Mouse (Mus musculus) megakaryocyte-erythroid progenitor cell, adult 5-6 weeks (primary cell): ENCODE measurements at regions not wholly inside any gene's neighbourhood (a gene's known extent, or its start where the extent isn't known, plus 50 kb on each side); places are given as distances from the start of the nearest gene placed in this dataset.

Source experiments
- ATAC-seq: replicated peaks from 2 replicates; pipeline ENCODE4 v1.8.0; 2016; ENCODE audit warnings: mild to moderate bottlenecking, inconsistent platforms; ENCODE audit not compliant: severe bottlenecking, poor library complexity, low FRiP score, low TSS enrichment

- ATAC-seq = no peak
Measured at GRCm38 (mm10) chr5:74891541-74891940, 153.0 kb downstream of the Chic2 start.

- ATAC-seq = no peak
Measured at GRCm38 (mm10) chr5:74888934-74889333, 155.6 kb downstream of the Chic2 start.

DNA sequence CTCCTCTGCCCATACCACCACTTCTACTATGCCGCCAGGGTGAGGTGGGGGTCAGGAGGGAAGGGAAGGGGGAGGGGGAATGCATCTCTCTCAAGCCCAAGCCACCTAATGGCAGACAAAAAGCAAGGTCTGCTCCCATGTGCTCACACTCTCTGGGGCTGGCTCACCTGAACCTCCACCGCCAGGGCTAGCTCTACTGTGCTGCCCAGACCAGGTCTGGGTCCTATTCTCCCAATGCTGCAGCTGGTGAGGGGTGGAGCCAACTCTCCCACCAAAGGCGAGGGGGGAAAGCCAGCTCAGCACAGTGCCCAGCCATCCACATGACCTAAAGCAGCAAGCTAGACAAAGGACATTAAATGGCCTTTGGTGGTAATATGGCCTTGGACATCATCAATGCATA, 158.6 kb downstream of the Chic2 start:
- no peak for ATAC-seq

- no peak for ATAC-seq
Measured at GRCm38 (mm10) chr5:74882563-74882962, 162.0 kb downstream of the Chic2 start.

DNA sequence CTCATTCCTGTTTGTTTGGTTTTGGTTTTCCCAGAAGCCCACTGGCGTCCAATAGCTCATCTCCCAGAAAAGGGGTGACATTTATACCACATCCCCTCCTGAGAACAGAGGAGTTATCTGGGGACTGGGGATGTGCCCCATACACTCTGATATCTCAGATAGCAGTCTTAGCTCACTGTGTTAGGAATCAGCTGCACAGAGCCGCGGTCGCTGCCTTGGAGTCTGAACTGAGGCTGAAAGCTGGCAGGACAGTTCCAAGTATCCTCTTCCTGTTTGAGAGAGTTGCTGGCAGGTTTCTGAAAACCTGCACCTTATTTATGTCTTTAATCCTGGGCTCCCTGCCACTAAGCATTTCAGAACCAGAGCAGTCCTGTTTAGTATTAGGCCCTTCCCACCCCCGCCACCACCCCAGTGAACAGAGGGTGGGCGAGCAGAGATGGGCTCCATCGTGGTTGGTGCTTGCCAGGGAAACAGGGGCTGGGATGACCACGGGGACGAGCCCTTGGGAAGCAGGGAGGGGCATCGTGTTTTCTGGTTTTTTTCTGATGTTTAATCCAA, 163.8 kb downstream of the Chic2 start:
- no peak for ATAC-seq

- ATAC-seq = no peak
Measured at GRCm38 (mm10) chr5:74880048-74880437, 164.5 kb downstream of the Chic2 start.

- no peak for ATAC-seq
Measured at GRCm38 (mm10) chr5:74879098-74880047, 165.2 kb downstream of the Chic2 start.

DNA sequence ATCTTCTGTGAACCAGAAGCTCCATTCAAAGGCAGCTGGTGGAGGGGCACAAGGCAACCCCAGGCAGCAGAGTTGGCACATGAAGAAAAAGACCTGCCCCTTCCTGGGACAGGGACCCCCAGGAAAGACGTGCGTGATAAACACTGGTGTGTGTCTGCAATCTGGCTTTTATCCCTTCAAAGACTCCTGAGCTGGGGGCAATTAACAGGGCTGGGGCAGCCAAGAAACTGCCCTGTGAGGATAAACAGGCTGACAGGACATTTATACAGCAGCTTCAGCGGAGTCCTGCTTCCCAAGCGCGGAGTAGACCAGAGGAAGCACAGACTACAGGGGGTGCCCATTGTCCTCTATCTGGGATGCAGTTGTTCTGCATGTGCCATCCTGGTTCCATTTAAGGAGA, 167.0 kb downstream of the Chic2 start:
- ATAC-seq = no peak

DNA sequence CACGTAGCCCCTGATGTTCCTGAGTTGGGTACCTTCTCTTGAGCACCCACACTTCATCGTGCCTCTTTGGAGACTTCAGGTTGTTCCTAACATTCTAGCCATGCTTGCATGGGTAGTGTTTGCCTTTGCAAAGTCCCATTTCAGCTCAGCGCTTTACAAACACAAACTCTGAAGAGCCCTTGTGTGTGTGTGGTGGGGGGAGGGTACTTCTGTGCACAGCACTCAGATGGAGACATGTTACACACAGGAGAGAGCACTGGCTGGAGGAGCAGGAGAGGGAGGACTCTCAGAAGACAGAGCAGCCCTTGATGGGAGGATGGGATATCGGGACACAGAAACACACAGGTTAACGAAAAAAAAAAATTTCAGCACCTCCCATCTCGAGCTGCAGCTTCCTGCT, 167.4 kb downstream of the Chic2 start:
- no peak for ATAC-seq

DNA sequence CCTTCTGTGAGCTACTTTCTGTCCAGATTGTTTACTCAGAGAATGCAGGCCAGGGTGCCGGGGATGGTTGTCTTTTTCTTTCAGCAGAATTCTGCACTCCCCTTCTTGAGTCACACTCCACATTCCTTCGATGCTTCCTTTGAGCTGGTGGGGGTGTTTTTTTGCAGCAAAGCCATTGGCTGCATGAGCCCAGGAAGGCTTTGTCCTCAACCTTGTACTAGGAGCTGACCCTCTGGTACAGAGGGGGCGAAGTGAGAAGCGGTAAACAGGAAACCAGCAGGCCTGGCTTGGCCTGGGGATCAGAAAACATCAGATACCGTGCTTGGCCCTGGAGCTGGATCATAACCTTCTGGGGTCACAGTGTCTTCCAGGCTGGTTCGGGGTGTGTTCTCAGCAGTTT, 169.9 kb downstream of the Chic2 start:
- ATAC-seq = no peak

GRCm38 (mm10) chr5:74870615-74871014, 167.9 kb upstream of the Lnx1 start:
- no peak for ATAC-seq

- no peak for ATAC-seq
Measured at GRCm38 (mm10) chr5:74867113-74867785, 164.5 kb upstream of the Lnx1 start.

DNA sequence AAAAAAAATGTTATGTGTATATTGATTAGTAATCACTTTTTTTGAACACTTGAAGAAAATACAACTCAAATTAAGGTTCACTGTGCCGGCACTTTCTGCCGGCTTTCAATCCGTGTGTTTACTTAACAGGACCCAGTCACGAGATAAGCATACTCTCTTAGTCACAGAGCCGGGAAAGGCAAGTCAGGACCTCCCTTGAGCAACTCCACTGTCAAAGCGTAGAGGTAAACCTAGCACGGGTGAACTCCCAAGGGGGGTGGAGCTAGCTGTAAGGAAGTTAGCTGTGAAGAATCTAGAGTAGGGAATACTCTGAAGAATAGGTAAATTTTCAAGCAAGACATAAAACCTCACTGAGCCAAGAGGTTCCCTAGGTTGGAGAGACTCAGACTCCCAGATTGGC, 164.0 kb upstream of the Lnx1 start:
- no peak for ATAC-seq

- no peak for ATAC-seq
Measured at GRCm38 (mm10) chr5:74865446-74865845, 162.7 kb upstream of the Lnx1 start.

- no peak for ATAC-seq
Measured at GRCm38 (mm10) chr5:74864540-74865157, 161.9 kb upstream of the Lnx1 start.

- ATAC-seq = no peak
Measured at GRCm38 (mm10) chr5:74861297-74861696, 158.6 kb upstream of the Lnx1 start.

GRCm38 (mm10) chr5:74857861-74858260, 155.1 kb upstream of the Lnx1 start:
- no peak for ATAC-seq

- ATAC-seq = no peak
Measured at GRCm38 (mm10) chr5:74857161-74857560, 154.4 kb upstream of the Lnx1 start.

DNA sequence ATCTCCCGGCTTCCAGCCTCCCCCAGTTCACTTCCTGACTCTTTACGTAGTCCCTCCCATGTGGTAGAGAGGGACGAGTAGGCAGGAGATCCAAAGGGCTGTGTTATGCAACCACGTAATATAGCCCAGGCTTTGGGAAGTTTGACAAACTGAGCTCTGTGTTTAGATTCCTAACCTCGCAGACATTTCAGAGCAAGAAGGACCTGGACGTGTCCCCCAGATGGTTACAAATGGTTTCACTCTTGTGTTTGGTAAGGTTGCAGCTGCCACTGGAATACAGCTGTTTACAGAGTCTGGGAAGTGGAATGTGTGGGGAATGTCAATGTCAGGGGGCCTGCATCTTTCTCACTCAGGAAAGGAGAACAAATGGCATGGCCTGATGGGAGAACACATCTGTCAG, 145.1 kb upstream of the Lnx1 start:
- no peak for ATAC-seq

GRCm38 (mm10) chr5:74846674-74847073, 144.0 kb upstream of the Lnx1 start:
- no peak for ATAC-seq
